Mouse (Mus musculus) gastrocnemius, adult 8-10 months (tissue): ENCODE data around the gene Zfp663. TPM values are rescaled to one million over a fixed set of nuclear protein-coding genes. Genes with fewer than 3 reads are reported as not detected.

Experiments
- DNase-seq, 2 experiments: peaks; one replicate each; pipeline ENCODE4 v3.0.0; 2022; ENCODE audit warnings: low spot score in 2 of 2
- total RNA-seq, 4 experiments: library from RNA; stranded (reverse); gene quantifications; 2 replicates each; pipeline ENCODE4 v1.2.4; 2022

Gene Zfp663
- total RNA-seq, 4 experiments from 2014 or later, result not detected

- no peak for DNase-seq
These were observed 47.1 kb downstream of the Zfp663 start for GRCm38 (mm10) chr2:165321381-165321888.

- DNase-seq, result no peak
These were observed 47.9 kb downstream of the Zfp663 start for GRCm38 (mm10) chr2:165320531-165321150.

- DNase-seq, result no peak
These were observed 49.0 kb downstream of the Zfp663 start for GRCm38 (mm10) chr2:165319503-165319902.

DNA sequence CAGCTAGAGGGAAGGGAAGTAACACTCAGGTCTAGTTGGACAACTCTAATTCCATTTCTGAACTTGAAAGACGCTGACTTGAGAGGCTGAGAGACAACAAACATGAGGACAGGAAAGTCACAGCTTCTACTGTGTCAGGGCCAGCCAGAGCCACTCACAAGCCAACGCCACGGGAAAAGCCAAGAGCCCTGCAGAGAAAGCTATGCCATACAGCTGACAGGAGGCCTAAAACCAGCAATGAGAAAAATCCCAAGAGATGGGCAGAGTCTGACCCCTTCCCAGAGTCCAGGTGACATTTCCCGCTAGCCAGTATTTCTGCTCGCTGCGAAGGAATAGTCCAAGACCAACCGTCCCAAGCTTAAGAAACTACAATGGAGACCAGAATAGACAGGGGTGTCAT lies 49.6 kb downstream of the Zfp663 start:
- DNase-seq, result no peak

DNA sequence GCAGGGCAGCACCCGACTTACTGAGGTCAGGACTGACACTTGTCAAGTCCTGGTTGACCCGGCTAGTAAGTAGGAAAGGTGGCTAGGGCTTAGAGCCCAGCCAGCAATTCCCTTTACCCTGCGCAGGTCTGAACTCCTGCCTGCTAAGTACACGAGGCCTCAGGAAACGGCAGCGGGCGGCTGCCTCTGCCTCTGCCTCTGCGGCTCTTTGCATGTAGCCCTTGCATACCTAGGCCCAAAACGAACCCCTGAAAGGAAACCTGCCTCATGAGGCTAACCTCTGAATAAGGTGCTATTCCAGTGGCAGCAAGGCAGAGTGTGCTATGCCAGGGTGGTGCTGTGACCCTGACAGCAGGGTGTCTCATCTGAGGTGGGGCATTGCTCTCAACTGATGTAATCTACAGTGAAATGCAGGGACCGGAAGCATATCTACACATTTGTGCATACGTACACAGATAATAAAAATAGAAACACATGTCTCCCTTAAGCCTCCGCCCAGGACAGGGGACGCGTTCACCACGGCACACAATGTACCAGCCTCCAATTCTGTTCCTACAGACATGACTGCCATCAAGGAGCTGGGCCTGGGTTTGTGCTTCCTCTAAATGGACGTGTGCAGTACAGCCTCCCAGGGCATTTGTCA lies 50.8 kb downstream of the Zfp663 start:
- no peak for DNase-seq

GRCm38 (mm10) chr2:165316837-165317473 lies 51.6 kb downstream of the Zfp663 start:
- no peak for DNase-seq

DNA sequence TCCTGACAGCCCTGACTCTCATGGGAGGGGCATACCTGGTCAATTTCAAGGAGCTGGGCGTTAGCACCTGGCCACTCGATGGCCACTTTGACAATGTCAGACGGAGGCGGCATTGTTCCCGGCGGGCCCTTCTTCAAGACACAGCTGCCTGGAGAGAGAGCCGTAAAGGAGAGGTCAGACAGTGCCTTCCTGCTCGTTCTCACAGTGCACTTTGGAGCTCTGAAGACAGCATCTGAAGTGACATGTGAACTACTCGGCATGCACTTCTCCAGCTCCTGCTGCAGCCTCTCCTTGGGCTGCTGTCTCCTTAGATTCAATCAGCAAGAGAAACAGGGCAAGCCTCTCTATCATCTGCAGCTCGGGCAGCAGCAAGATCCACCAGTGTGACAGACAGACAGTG lies 52.3 kb downstream of the Zfp663 start:
- no peak for DNase-seq

DNA sequence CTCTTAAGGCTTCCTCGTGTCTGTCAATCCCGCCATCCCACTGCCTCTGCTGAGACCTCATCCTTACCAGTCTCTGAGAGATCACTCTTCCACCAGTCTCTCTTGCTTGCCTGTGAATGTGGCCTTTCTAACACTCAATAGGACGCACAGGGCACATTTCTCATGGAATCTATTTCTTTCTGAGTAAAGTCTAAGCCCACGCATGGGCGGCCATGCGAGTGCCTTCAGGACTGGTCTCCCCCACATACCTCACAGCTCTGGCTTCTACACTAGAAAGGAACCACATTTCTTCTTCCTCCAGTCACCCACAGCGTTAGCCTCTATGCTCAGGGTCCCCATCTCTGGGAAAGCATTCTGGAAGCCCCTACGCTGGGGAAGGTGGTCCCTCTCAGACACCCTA lies 54.3 kb downstream of the Zfp663 start:
- no peak for DNase-seq

DNA sequence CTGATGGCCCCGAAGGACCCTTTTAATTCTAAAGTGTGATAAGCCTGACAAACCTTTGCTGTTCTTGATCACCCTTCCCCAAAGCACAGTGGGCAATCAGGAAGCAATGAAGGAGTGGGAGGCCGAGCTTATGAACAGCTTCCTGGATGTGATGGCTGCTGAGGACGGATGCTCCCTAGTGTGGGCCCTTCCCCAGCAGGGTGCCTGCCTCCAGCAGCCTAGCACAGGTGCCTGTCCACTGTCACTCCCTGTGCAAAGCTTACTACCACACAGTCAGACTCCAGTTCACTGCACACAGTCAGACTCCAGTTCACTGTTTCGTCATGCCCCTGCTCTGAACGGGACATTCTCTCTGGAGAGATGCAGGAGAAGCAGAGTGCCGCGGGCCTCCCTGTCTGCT lies 56.1 kb downstream of the Zfp663 start:
- no peak for DNase-seq

DNA sequence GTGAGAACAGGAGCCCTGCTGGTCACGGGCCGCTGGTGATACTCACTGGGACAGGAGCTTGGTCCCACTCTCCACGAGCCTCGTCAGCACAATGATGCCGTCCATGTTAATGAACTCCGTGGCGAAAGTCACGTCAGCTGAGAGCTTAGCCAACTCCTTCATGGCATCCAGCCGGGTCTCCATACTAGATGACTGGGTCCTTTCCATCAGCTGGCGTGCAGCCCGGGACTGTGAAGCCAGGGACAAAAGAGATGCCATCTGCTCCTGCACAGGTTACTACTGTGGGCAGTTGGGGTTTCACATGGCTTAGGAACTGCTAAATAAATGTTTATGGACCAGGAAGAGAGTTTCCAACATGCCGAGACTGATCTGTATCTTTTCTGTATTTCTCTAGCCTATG lies 57.0 kb downstream of the Zfp663 start:
- no peak for DNase-seq

- DNase-seq, result no peak
These were observed 57.6 kb downstream of the Zfp663 start for GRCm38 (mm10) chr2:165310818-165311425.

GRCm38 (mm10) chr2:165307801-165308200 lies 60.7 kb downstream of the Zfp663 start:
- DNase-seq, result no peak

DNA sequence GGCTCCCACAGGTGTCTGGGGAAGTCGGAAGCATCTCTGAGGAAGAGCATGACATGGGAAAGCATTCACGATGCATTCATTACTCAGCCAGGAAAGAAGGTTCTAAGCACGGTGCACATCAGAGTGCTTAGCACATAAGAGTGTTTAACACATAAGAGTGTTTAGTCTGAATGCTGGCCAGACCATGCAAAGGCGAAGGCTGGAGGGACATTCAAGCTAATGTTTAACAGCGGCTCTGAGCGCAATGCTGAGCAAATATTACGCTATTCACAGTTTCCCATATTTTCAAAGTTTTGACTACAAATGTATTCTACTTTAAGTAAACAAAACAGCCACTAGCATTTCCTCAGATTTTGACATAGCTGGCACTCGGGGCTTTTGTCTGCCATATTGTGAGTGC lies 63.1 kb downstream of the Zfp663 start:
- DNase-seq, result no peak

DNA sequence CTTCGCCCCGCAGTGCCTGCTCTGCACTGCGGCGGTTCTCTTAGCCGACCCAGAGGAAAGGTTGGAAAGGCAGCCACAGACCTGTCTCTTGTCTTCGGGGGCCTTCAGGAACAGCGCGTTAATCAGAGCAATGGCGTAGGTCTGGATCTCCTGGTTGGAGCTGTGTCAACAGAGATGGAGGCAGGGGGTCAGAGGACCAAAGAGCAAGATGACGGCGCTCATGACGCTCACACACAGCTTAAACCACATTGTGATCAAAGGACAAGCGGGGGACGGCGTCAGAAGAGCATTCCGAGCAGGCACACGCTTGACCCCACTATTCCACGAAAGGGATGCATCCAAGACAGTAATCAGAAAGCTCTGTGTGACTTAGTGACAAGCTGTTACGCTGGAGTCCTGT lies 63.7 kb downstream of the Zfp663 start:
- DNase-seq, result no peak

DNA sequence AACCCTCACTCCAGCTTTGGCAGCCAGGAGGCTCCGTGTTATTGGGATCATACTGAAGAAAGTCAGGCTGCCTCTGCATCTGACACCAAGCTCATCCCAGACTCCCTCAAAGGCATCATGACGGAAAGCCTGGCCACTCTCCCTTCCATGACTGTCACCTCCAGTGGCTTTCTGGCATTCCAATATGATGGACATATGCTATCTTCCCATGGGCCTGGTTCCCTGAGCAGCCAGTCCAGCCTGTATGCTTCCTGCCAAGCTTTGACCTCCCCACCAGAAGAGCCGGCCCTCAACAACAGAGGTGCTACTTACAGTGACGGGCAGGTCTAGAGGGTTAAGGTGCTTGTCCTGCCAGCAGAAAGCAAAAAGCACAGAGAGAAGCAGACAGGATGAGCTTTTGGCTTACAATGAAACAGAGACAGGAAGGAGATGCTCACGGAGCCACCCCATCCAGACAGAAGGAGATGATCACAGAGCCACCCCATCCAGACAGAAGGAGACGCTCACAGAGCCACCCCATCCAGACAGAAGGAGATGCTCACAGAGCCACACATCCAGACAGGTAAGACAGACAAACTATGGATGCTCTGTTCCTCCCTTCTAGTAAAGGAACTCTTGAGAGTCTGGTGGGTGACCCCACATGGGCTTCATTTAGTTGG lies 65.0 kb downstream of the Zfp663 start:
- no peak for DNase-seq

GRCm38 (mm10) chr2:165301409-165301808 lies 67.1 kb downstream of the Zfp663 start:
- DNase-seq, result no peak

Other genes with a start within 250 kb of the Zfp663 start
- gene Cdh22, start 133.9 kb downstream of the Zfp663 start, total RNA-seq, result under 1 TPM; 0.68 to 0.99 (median 0.95) TPM
- 10 to 100 TPM; 20.6 to 26.6 (median 23.2) TPM for gene Slc35c2, start 80.9 kb downstream of the Zfp663 start, total RNA-seq
- gene Elmo2, start 42.2 kb downstream of the Zfp663 start, total RNA-seq, result 10 to 100 TPM; 11.0 to 13.2 (median 11.7) TPM
- gene Zfp334, start 19.5 kb upstream of the Zfp663 start, total RNA-seq, result 1 to 10 TPM; 1.9 to 2.4 (median 2.2) TPM
- under 1 TPM in 2 of 4 experiments, not detected in 2; 0.07 to 0.13 TPM for gene Ocstamp, start 31.7 kb upstream of the Zfp663 start, total RNA-seq
- under 1 TPM in 1 of 4 experiments, not detected in 3; 0.16 TPM for gene Slc13a3, start 104.5 kb upstream of the Zfp663 start, total RNA-seq
- 10 to 100 TPM in 3 of 4 experiments, 1 to 10 TPM in 1; 9.2 to 11.5 (median 10.4) TPM for gene Trp53rka, start 124.6 kb upstream of the Zfp663 start, total RNA-seq
- gene Slc2a10, start 135.1 kb upstream of the Zfp663 start, total RNA-seq, result 1 to 10 TPM in 2 of 4 experiments, under 1 TPM in 2; 0.68 to 1.5 (median 1.0) TPM
- 1 to 10 TPM; 1.1 to 4.7 (median 1.7) TPM for gene Eya2, start 226.3 kb upstream of the Zfp663 start, total RNA-seq